Mouse (Mus musculus) mouse trophoblast stem cell (cell line): Measurements from ENCODE around the gene Brpf1.
"Not testable (repeated sequence)": the region's sequence is repeated elsewhere in the genome, so short reads cannot be mapped to it uniquely, and the experiment has no call there.

ENCODE experiments used
- in situ Hi-C, 2 experiments: fragments of 300-500 bp; cut with MseI, MboI; formaldehyde crosslinking; loops; 2 replicates in 1 of 2; 3 replicates in 1 of 2; pipeline ENCODE4 v1.15.1; 2025

The Brpf1 gene

DNA sequence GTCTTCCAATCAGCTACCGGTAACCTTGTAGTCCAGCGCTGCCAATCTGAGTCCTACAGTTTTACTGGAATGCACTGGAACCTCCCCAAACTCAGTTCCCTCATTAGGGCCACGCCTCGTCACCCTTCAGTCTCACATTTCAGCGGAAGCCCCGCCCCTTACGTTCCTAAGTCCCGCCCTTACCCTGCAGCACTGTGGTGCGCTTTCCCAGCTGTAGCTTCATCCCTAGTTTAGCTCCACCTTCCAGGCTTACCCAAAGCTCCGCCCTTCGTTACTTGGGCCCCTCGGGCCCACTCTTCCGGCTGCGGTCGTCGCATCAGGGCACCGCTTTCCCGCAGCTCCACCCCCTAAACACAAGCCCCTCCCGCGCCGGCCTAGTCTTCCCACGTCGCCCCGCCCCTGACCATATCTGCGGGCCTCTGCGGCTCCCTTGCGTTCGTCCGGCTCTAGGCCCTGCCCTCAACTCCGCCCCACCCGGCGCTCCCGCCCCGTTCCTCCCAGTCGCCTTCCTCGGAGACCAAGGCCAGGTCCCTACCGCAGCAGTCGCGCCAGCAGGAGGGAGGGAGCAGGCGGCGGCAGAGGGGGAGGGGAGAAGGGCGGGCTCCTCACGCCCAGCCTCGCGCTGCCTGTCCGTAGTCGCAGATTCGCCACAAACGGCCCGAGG is 483 bp upstream of the Brpf1 start:
- in situ Hi-C loops = no loop called here

DNA sequence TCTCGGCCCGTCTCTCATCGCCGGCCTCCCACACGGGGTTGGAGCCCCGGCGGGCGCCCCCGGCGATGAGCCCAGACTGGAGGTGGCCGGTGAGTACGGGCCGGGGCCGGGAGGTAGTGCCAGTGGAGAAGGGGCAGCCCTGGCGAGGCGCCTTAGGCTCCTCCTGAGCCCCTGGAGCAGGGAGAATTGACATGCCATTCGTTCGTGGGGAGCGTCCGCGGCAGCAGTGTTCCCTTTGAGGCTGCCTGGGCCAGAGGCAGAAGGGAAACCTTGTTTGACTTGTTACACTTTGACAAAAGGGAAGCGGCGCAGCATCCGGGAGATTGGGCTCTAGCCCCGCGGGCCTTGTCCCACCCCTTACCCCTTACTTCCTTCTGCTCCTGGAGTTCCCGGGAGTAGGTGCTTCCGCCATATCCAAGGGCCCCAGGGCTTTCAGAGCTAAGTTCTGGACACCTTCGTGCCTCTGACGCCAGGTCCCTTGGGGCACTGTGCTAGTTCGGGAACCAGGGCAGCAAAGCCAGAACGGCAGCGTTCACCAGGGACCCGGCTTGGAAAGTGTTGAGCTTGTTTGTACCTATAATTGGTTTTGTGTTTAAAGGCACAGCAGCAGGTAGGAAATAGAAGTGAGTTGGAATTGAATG is 664 bp downstream of the Brpf1 start:
- in situ Hi-C loops = no loop called here

DNA sequence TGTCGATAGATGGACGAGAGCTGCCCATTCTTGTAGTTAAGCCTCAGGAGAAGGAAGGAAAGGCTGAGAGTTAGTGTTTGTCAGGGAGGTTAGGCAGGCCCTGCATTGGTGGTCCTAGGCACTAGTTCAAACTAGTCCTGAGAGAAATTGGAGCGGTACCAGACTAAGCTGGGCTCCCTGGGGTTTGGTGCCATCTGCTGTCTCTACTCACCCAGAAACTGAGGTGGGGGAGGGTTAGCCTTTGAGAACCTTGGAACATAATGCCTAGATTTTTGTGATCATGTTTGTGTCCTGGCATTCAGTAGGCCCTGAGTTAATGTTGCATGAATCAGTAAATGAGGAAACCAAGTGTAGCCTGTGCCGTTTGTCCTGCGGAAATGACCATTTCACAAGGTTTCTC is 1.2 kb downstream of the Brpf1 start:
- in situ Hi-C loops = no loop called here

DNA sequence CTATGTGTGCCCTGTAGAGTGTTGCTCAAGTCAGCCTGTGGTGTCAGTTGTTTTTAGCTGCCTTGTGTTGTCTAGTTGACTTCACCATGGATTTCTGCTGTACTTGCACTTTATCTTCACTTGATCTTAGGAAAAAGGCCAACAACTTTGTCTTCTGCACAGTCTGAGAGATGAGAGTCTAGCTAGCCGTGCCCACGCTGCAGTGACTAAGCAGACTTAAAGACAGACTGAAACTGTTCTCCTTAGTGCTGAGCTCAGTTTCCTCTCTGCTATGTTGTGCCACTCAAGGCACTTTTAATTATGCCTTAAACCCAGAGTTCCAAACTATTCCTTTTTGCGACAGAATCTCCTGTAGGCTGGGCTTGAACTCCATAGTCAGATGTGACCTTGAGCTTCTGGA is 9.0 kb downstream of the Brpf1 start:
- in situ Hi-C loops = no loop called here

DNA sequence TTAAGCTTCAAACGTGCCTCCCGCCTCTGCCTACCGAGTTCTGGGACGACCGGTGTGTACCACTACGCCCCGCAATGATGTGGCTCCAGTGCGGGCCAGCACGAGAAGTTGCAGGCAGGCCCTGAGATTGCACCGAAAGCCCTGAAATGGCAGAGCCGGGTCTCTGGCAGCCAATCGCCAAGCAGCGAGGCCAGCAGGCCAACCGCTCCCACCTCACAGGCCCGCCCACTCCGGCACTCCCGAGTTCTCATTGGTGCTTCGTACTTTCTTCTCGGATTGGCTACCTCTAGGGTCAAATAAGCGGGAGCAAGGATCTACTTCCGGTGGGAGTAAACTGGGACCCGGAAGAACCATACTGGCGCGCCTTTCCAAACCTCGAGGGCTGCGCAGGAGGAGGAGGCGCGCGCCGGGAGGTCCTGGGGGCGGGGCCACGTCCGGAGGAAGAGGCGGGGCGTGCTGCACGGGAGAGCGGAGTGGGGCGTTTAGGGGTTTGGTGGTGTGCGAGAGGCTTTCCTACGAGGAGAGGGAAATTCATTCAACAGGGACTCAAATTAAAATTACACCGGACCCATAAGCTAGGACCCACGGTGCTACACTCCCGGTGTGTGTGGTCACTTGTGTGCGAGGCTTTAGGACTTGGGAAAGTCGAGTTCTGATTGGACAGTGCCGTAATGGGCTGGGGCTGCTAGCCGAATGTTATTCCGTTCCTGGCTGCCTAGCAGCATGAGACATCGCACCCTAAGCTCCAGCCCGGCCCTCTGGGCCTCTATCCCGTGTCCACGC is 19.8 kb downstream of the Brpf1 start, which contains the start of gene Ogg1:
Gene Ogg1, plus strand, starts transcription at position 440 of the 783 bp plus-strand sequence.
- in situ Hi-C loops = no loop called here

DNA sequence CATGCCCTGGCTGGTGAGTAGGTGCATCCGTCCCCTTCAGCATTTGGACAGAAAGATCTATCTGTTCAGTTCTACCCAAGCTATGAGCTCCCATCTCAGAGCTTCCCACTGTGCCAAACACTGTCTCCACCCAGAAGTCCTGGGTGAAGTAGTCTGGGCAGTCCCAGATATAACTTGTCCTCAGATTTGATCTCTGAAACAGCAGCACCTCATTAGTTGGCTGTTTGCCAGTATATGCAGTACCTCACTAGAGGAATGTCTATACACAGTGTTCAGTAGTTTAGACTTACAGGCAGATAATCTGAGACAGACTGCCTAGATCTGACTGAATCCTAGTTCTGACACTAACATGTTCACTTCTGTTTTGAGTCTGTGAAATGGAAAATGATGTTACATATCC is 22.5 kb downstream of the Brpf1 start:
- in situ Hi-C loops = no loop called here

DNA sequence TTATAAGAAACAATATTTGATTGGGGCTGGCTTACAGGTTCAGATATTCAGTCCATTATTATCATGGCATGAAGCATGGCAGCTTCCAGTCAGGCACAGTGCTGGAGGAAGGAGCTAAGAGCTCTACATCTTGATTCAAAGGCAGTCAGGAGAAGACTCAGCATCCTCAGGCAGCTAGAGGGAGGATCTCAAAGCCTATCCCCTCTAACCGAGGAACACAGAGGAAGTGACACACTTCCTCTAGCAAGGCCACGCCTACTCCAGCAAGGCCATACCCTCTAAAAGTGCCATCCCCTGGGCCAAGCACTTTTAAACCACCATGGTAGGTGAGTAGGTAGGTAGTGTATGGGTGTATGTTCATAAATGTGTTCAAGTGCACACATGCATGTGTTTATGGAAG is 23.6 kb downstream of the Brpf1 start:
- in situ Hi-C loops = no loop called here

DNA sequence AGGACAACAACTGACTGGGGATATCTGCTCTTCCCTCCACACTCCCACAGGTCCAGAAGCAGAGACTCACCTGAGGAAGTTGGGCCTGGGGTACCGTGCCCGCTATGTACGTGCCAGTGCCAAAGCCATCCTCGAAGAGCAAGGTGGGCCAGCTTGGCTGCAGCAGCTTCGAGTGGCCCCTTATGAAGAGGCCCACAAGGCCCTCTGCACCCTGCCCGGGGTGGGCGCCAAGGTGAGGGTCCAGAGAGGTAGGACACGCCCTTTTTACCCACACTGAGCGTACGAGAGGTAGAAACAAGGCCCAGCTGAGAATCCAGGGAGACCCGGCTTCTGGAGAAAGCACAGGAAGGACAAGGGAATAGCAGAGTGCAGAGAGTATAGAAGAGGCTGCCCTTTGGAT is 24.8 kb downstream of the Brpf1 start:
- in situ Hi-C loops = no loop called here

DNA sequence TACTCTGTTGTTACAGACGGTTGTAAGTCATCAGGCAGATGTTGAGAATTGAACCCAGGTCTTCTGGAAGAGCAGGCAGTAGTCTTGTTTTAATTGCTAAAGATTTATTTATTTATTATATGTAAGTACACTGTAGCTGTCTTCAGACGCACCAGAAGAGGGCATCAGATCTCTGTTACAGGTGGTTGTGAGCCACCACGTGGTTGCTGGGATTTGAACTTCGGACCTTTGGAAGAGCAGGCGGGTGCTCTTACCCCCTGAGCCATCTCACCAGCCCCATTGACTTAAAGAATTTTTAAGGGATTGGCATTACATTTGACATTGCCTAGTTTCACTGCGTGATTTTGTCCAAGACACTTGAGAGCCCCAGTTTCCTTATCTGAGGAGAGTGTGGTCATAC is 25.8 kb downstream of the Brpf1 start:
- in situ Hi-C loops = not testable (repeated sequence)

DNA sequence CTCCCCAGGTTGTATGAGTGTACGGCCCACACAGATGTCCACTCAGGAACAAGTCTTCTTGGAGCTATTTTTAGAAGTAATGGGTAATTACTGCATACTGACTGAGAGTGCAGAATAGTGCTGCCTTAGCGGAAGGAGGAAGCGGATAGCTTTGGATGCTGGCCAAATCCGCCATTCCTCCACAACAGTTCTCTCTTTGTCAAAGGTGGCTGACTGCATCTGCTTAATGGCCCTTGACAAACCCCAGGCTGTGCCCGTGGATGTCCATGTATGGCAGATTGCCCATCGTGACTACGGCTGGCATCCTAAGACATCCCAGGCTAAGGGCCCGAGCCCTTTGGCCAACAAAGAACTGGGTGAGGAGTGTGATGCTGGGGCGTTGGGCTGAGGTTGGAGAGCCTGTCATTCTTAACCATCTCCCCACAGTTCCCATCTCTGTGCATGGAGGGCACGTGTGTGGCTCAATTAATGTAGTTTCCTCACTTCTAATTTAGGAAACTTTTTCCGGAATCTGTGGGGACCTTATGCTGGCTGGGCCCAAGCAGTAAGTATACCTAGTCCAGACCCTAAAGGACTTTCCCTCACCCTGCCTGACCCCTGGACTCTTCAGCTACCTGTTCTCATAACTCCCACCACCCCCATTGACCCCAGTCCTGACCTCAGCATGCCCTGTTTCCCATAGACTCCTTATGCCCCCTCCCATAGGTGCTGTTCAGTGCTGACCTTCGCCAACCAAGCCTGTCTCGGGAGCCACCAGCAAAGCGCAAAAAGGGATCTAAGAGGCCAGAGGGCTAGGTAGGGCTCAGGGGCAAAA is 26.4 kb downstream of the Brpf1 start:
- in situ Hi-C loops = no loop called here

DNA sequence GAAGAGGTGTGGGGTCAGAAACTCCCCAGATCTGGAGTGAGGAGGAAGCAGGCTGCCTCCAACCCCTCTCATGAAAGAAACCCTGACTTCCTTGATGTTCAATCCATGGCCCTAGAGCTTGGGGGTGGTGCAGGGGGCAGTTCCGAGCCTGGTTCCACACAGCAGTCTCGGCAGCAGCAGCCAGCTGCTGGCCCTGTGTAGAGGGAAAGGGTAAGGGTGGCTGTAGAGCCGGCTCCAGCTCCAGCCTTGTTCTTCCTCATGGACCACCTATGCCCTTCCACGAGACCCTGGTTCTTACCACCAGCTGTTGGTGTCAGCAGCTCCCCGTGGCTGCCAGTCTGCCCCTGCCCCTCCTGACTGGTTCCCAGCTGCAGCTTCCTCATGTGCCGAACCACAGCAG is 27.3 kb downstream of the Brpf1 start:
- in situ Hi-C loops = no loop called here

DNA sequence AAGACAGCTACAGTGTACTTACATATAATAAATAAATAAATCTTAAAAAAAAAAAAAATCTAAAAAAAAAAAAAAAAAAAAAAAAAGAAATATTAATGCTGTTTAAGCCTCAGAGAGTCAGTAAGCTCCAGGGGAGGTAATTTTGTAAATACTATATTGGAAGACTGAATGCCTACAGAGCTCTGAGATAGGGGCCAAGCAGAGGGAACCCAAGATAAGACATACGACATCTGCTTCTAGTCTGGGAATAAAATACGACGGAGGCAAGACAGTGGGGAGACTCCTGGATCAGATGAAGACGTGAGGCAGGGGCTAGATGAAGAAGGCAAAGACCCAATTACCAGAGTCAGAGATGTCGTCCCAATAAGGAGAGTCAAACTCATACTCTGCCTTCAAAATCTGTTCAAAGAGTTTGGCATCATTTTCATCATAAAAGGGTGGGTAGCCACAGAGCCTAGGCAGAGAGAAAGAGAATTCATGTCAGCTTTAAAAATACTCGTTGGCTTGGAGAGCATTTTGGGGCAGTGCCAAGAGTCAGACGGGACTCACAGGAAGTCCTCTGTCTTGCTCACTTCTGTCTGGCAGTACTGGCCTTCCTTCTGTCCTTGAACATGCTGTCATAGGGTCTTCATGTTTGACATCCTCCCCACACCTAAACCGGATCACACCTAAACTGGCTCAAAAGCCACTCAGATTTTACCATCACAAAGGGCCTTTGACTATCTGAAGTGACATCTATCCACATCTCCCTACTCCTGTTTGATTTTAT is 30.1 kb downstream of the Brpf1 start:
- in situ Hi-C loops = no loop called here

DNA sequence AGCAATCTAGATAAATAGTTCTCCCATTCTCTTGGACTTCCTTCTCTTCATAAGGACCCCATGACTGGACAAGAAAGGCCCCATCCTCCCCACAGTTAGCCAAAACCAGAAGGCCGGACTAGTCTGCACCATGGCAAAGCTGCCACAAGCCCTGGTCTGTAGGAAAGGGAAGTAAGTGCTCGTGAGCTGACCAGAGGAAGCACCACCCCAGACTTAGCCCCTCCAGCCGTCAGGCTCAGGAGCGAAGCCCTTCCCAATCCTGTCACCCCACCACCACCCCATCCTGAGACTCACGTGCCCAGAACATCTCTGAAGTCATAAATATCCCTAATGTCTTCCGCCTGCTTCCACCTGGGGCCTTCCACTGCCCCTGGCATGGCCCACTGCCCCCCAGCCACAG is 34.6 kb downstream of the Brpf1 start:
- in situ Hi-C loops = no loop called here

DNA sequence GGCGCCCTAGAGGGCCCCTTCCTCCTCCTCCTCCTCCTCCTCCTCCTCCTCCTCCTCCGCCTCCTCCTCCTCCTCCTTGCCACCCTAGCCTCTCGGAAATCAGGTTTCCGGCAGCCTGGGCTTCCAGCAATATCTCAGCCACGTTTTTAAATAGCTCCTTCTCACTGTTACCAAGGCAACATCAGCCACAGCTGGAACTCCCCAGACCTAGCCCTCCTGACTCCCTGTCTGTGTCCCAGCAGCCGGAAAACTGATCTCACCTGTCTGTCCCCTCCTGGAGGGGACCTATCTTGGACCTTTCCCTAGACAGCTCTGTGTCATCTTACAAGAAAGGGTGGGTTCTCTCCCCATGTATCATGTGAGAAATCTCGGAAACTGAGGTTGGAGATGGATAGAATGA is 35.4 kb downstream of the Brpf1 start:
- in situ Hi-C loops = no loop called here

DNA sequence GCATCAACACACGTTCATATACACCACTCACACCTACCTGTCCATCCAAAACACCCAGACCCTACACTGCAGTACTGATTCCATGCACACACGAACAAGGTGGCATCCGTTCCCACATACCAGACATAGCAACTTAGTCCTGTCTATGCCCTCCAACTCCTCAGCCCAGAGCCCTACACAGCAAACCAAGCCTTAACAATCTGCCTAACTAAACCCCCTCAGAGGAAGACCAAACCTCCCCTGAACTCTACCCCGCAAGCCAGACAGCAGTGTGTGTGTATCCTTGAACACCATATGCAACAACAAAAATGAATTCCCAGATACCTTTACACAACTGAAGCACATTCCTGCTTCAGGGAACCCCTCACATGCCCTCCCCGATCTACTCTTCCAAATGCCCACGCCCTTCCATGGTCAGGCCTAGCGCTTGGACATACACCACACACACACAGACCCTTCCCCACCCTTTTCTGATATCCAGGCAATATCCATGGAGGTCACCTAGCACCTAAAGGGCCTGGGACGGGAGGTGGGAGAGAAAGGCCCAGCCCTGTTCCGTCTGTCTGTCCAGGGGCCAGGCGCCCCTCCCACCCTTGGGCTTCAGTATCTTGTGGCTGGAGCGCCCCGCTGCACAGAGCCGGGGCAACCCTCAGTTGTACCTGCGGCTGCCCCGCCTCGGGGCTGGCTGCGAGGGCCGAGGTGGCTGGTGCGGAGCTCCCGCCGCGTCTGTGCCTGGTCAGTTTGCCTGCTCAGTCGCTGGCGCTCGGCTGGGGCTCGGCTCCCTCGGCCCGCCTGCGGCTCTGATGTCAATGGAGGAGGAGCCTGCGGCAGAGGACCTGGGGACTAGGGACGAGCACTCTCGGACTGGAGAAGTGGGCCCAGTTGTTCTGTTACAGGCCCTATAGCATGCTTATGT is 36.5 kb downstream of the Brpf1 start, which contains the start of gene Camk1:
Gene Camk1, minus strand, starts transcription at position 808 of the 916 bp plus-strand sequence.
- in situ Hi-C loops = no loop called here

DNA sequence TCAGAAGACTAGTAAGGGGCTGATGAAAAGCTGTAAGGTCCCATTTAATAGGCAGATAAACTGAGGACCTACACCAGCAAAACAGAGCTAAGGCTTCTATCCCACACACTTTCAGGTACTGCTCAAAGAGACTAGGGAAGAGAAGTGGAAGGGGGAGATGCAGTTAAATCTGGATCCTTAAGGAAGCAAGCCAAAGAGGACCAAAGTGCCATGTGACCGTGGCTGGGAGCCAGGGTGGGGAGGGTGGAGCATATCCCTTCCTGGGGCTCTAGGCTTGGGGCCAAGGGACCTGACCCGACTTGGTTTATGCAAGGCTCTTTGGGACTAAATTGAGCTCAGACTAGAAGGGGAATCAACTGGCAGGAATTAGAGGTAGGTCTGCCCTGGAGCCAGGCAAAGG is 37.4 kb downstream of the Brpf1 start:
- in situ Hi-C loops = no loop called here

DNA sequence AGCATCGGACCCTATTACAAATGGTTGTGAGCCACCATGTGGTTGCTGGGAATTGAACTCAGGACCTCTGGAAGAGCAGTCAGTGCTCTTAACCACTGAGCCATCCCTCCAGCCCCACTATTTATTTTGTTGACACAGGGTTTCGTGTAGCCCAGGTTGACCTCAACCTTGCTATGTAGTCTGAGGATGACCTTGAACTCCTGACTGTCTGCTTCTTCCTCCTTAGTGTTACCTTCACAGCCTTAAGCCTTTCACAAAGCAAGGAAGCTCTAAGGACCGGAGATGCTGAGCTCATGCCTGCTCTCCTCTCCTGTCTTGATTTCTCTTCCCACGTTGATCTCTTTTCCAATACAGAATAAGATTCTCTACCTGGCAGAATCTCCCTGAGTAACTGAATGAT is 40.0 kb downstream of the Brpf1 start:
- in situ Hi-C loops = no loop called here

DNA sequence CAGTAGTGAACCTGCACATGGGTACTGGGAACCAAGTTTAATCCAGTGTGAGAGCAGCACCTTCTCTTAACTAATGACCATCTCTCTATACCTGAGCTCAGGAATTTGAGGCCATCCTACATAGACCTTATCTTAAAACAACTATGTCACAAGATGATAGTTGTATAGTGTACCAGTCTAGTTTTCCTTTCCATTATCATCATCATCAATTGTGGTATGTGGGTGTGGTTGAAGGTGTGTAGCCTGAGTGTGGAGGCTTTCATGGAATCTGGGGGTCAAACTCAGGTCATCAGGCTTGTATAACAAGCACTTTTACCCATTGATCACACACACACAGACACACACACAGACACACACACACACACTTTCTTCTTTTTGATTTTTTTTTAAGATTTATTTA is 43.6 kb downstream of the Brpf1 start:
- in situ Hi-C loops = no loop called here

DNA sequence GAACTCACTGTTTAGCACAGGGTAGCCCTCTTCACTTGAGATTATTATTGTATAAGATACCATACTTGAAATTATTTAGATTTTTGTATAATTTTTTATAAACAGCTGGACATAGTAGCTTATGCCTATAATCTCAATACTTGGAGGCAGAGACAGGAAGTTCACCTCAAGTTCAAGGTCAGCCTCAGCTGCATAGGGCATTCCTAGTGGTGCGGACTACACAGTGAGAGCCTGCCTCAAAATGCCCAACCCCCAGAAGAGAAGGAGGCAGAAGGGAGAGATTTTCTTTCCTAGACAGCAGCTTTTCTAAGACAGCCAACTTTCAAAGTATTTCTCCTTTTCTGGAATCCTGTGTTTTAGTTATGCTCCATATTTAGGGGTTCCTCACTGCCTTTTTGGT is 44.2 kb downstream of the Brpf1 start:
- in situ Hi-C loops = no loop called here

DNA sequence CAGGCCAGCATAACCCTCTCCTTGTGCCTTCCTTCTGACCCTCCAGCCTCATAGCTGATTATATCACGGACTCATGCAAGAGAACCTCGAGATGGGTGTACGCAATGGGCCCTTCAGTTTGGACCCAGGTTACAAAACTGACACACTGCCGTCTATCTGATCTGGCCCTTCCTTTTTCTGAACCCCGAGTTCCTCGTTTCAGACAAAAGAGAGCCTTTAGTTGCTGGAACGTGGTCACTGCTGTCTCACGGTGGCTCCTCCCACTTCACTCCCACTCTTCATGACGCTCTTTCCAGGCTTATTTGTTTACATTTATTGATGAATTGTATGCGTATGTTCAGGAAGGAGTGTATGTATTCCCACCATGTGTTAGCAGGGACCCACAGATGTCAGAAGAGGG is 44.7 kb downstream of the Brpf1 start:
- in situ Hi-C loops = no loop called here
